Mouse (Mus musculus): ENCODE measurements around the gene Drd3.

DNA sequence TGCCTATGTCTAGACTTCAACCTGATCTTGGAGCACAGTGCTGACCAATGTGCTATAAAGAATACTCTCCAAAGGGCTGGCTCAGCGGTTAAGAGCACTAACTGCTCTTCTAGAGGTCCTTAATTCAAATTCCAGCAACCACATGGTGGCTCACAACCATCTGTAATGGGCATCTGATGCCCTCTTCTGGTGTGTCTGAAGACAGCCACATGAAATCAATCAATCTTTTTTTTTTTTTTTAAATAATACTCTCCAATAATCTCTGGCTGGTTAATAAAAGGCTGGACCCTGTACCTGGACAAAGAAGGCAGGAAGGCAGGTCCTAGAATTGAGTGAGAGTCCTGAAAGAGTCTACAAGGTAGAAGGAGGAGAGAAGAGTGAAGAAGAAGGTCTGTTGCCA, 96.0 kb downstream of the Drd3 start:
- TF ChIP-seq CTCF (IDR thresholded peaks at IDR 0.05; ENCODE audit: borderline replicate concordance, insufficient read depth, low read depth, low read length) (no peak), POLR2A (IDR thresholded peaks at IDR 0.05; ENCODE audit: borderline replicate concordance, insufficient read depth, low read length) (no peak)

All from cerebellum, adult 2 months (tissue).